Mouse (Mus musculus) c-Kit-positive CD71-negative TER-119-negative erythroid progenitor cells, embryonic 14.5 days (primary cell): ENCODE measurements around the gene Fhl2.

Source experiments
- DNase-seq: peaks from one replicate; pipeline ENCODE4 v3.0.0-alpha.2; 2013; ENCODE audit warnings: low read depth

Fhl2 gene

DNA sequence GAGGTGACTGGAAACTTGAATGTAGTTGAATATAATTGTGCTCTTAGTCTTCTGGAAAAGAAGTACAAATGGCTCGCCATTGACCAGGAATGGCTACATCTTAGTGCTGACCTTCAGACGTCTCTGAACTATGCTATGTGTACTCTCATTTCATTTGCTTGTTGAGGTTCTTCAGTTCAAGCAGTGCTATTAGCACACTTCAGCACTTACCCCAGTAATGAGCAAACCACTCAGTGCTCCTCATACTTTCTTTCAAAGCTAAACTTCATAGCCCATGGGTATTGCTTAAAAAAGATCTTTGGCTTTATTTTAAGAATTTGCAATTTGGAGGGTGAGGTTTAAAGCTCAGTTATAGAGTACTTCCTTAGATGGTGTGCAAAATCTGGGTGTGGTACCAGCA, 88.1 kb downstream of the Fhl2 start:
- DNase-seq, result no peak

DNA sequence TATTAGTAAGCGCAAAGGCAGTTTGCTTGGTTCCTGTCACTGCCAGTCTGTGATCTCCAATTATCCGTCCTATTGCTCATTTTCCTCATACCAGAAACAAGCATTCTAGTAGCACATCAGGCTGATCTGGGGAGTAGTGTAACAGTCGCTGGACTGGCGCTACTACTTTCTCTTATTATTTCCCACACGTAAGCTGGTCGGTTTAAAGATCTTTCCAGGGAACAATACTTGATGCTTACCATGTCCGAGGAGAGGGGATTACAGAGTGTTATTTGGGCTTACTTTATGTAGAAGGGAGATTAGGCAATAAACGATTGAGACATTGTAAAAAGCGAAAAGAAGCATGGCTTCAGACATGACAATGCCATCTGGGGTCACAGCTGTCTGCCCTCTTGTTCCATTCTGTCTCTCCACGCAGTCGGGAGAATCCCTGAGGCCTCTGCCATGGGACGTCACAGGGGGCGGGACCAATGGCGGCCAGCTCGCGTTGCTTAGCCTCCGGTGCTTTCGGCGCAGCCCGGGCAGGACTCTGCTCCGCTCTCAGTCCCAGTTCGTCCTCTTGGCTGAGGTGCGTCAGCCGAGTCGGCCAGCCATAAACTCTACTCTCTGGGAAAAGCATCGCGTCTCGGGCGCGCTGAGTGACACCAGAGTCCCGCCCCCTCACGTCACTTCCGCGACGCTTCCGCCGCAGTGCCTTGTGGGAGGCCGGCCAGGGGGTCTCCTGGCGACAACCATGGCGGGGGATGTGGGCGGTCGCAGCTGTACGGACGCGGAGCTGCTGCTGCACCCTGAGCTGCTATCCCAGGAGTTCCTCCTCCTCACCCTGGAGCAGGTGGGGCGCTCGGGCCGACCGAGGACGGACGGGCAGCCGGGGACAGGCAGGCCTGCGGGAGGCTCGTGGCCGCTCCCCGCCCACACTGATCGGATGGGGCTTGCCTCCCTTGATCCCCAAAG, 98.5 kb downstream of the Fhl2 start, which contains the start of the genes Tgfbrap1 and AI597479:
Gene Tgfbrap1, minus strand, starts transcription at position 607 of the 954 bp plus-strand sequence.
Gene AI597479, plus strand, starts transcription at position 680 of the 954 bp plus-strand sequence.
- DNase-seq, result peak; percentile 91

DNA sequence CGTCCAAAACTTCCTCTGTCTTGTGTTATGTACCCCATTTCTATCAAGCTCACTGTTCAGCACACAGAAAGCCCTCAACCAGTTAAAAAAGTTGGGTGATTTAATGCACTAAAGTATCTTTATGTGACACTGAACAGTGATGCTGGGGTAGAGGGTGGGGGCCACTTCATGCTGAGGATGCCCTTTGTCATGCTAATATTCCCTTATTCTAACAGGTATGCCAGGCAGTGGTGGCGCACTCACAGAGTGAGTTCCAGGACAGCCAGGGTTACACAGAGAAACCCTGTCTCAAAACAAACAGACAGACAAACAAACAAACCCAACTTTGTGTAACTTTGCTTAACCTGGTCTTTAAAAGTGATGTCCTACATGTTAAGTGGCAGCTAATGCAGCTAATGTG, 102.6 kb downstream of the Fhl2 start:
- DNase-seq, result no peak

DNA sequence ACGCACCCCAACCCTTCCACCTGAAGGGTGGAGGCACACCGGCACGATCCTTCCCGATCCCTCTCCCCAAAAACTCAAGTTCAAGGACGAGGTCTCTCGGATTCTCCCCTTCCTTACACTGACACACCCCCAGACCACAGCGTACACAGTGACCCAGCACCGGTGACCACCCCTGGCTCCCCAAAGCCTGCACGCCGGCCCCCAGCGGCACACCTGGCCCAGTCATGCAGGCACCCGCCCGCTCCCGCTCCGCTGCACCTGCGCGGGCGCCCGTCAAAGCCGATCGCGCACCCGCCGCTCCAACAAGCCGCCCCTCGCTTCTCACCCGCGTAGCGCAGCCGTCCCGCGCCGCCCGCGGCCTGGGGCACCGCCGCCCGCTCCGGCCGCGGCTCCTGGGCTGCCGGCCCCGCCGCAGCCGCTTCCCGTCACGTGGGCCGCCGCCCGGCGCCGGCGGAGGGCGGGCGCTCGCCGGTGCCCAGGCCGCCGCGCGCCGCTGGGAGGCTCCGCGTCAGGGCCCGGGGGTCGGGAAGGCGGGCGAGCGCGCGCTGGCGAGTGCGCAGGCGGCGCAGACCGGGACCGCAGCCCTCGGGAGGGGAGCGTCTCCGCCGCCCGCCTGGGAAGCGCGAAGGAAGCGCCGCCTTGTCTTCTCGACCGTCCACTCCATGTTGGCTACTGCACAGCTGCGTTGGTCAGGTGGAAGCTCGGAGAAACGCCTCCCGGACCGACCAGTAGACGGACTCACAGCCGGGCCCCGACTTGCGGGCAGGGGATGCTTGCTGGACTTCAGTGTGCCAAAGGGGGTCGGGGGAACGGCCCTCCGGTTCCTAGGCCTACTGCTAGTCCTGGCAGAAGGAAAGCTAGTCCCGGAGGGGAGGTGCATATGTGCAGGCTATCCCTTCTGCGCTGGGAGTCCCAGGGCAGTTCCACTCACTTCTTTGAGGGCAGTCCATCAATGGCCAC, 104.4 kb downstream of the Fhl2 start:
- DNase-seq, result no peak

DNA sequence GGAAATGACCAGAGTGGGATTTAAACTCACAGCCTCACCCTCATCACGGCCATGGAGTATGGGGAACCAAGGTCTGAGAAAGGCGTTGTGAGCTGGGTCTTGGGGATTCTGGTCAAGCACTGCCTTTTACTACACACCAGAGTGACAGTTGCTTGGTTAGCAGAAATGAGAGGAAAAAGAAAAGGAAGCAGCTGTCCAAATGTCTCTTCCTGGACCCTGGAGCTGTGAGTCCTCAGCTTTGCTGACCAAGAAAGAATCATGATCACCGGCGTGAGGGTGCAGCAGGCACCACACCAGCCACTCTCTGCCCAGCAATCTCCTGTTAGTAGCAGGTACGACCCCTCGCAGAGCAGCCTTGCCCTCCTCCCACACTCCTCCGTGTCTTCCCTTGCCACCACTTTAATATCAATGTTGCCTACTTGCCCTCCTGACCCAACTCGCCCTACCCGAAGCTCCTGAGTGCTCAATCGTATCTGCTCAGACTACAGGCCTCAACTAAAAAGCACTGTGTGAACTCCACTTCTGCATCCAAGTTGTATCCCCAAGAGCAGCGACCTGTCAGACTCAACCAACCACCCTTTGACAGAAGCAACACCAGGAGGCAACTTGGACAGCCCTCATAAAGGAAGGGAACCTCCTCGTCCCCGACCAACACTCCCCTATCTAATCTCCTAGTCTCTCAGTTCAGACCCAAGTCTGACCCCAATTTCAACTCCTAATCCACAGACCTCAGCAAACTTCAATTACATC, 105.3 kb downstream of the Fhl2 start:
- no peak for DNase-seq

DNA sequence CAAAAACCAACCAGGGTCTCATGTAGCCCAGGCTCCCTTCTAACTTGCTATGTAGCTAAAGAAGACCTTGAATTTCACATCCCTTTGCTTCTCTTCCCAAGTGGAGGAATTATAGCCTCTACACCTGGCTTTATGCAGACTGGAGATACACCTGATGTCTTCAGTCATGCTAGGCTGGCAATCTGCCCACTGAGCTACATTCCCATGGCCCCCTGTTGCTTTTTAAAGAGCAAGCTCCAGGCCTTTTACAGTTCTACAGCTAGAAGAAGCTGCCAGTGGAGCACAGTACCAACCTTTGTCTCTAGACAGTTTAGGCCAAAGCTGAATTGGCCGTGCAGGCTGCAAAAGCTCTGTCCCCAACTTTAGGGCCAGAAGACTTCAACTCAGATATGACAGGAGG, 106.4 kb downstream of the Fhl2 start:
- no peak for DNase-seq

DNA sequence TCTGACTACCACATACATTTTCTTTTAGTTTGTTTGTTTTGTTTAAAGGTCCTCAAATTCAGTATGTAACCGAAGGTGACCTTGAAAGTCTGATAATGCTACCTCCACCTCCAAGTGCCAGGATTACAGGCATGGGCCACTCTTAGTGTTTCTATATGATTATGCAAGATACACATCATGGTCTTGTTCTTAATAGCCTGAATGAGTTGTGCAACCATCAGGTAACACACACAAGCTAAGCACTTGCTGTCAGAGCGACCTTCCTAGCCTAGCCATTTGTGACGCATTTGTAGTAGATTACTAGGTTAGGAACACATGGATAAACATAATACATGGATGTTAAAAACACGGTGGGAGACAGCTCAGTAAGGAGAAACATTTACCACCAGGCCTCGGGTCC, 113.8 kb downstream of the Fhl2 start:
- DNase-seq, result no peak

DNA sequence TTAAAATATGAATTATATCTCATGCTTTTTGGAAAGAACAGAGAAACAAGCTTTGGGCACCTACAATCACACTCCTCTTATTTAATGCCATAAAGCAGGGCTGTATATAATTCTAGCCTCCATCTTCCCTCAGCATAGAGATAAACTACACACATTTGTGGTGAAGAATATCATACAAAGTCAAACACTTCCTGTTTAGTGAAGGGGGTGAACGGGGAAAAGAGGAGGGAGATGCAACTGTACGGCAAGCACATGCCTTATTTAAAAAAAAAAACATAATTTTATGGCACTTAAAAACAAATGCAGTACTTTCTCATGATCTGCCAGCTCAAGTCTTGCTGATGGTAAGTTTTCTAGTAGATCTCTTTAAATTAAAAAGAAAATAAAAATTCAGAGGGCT, 118.7 kb downstream of the Fhl2 start:
- no peak for DNase-seq

DNA sequence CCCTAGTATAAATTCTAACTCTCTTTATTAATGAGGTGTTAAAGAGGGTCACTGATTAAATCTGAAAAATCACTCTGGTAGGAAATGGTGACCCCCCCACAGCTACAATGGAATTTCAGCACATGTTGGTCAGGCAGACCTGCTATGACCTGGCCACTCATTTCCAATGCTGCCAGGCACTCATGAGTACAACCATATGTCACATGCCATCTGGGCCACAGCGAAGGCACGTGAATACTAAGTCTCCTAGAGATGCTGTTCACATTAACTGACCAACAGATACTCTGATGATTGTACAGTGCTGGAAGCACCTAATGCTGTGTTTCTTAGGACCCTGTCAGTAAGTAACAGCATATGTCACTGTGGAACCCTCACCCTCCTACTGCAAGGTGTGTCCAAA, 122.0 kb downstream of the Fhl2 start:
- DNase-seq, result no peak
